Mouse (Mus musculus) heart, adult 2 months (tissue): ENCODE measurements around the gene Serpinf1.

Source experiments
- CTCF ChIP-seq: fragments of 200-600 bp; IDR thresholded peaks from 2 replicates; pipeline ENCODE4 v1.8.1; 2022; ENCODE audit warnings: antibody characterized with exemption, mild to moderate bottlenecking, moderate library complexity
- POLR2A ChIP-seq: fragments of 200-500 bp; IDR thresholded peaks from 2 replicates; pipeline ENCODE4 v1.6.1; 2011; ENCODE audit warnings: mild to moderate bottlenecking, low read depth, low read length, control low read depth; ENCODE audit not compliant: insufficient read depth

DNA sequence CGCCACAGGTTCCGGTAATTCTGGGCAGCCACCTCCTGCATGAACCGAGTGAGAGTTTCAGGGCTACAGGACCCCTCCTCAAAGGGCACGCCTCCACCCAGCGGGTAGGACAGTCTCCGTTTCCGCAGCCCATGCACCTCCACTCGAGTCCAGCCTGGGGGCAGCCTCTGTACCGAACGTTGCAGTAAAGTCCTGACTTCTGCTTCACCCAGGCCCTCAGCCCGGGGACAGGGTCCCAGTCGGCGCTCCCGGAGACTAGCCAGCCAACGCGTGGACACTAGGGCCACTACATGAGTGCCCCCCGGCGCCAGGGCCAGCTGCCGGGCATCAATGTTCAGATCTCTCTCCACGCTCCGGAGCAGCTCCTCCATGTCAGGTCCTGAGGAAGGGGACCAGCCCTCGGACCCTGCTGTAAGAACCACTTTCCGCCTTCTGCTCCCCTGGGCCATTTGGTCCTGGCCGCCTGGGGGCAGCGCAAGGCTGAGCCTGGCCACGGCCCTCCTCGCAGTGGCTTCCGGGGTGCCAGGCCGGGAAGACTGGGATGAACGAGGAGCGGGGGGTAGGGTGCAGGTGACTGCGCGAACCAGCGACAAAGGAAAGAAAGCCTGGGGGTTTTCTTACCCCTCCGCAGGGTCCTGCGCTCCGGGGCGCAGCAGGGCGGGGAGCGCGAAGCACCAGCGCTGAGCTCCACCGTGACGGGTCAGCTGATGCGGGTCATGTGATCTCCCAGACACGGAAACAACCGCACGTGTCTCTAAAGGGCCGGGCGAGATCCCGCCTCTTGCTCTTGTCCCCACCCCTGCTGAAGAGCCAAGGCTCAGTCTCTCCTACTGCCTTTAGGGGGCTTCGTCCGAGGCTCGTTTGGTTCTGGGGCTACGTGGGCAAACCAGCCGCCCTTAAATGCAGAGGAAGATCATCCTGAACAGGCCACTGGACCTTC is 31.8 kb upstream of the Serpinf1 start, which contains the start of gene Wdr81:
- TF ChIP-seq CTCF = peak; percentile 69
- TF ChIP-seq POLR2A = peak; percentile 83
